Mouse (Mus musculus) C2C12 (cell line): Measurements from ENCODE around the gene Rbpj.

Experiments used
- CTCF ChIP-seq: IDR thresholded peaks from one replicate; pipeline ENCODE4 v1.5.1; 2011; ENCODE audit not compliant: control insufficient read depth, insufficient read depth, insufficient read length
- MAX ChIP-seq: IDR thresholded peaks from one replicate; pipeline ENCODE4 v1.6.1; 2011; ENCODE audit warnings: mild to moderate bottlenecking, control low read depth
- USF1 ChIP-seq: IDR thresholded peaks from one replicate; pipeline ENCODE4 v1.6.1; 2011; ENCODE audit warnings: low read depth, mild to moderate bottlenecking, control low read depth, moderate library complexity

DNA sequence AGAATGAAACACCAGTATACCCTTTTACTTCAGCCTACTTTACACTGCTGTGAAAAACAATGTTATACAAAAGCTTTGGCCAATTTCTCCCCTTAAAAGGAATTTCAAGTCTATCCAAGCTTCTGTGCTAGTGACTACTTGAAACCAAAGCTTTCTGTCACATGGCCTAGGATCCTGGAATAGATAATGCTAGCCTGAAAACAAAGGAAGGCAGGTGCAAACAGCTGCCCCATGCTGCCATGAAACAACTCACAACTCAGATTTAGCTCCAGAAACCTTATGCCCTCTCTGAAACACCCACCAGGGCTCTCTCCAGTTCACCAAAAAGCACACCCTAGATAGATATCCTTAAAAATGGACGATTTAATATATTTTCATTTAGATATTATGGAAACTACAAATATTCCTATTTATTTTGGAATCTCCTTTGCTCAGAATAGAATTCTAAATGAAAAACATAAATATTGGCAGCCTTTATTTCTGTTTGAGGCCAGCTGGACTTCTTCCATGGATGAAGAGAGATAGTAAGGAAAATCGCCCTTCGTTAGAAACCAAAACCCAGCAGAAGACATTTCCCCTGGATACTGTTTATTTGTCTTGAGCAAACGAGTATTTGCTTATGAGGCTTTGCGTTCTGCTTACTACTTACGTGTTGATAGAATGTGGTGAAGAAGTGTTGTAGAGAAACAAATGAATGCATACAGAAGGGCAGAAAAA lies 91.8 kb downstream of the Rbpj start:
- no peak for TF ChIP-seq USF1
- no peak for TF ChIP-seq MAX
- no peak for TF ChIP-seq CTCF
